Mouse (Mus musculus): ENCODE data around the gene Gpr162.

GRCm38 (mm10) chr6:124817125-124817524 lies 46.7 kb downstream of the Gpr162 start:
- TF ChIP-seq POLR2A (IDR thresholded peaks at IDR 0.05; ENCODE audit: borderline replicate concordance, insufficient read depth, low read length) = no peak
- no peak for TF ChIP-seq CTCF (IDR thresholded peaks at IDR 0.05; ENCODE audit: borderline replicate concordance, insufficient read depth, low read depth, low read length)

All from cerebellum, adult 2 months (tissue).